Mouse (Mus musculus): ENCODE data around the gene Jmjd6. TPM values are rescaled to one million over a fixed set of nuclear protein-coding genes. Genes with fewer than 3 reads are reported as not detected.

Gene Jmjd6
- polyA plus RNA-seq, 1 experiment from 2014 or later: 74.7 TPM

DNA sequence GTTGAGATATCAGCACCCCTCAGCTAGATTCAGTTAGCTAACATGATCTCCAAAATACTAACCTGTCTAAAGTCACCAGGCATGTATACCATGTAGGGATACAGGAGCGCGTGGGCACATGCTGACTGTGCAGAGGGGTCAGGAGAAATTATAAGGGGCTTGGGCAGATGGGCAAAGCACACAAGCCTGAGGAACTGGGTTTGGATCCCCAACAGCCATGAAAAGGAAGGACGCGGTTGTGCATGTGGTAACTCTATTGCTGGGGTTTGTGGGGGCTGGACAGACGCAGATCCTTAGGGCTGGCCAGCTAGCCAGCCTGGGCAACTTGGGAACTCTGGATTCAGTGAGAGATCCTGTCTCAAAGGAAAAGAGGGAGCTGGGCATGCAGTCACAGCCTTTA is 25.7 kb downstream of the Jmjd6 start:
- no peaks in the 10 kb centered on the region for H3K36me3 ChIP-seq
- H3K9ac ChIP-seq: no peak overlapping the region
- 96% methylated on average over 5 of the region's 5 CpGs for WGBS
- no peak overlapping the region for H3K4me2 ChIP-seq
- H3K4me3 ChIP-seq: no peak overlapping the region
- H3K9me3 ChIP-seq: no peaks in the 10 kb centered on the region
- no peak for ATAC-seq (ENCODE audit: low FRiP score)
- H3K27ac ChIP-seq: no peak overlapping the region
- no peaks in the 10 kb centered on the region for H3K27me3 ChIP-seq
- H3K4me1 ChIP-seq (replicated peaks): peaks cover 86% of the 10 kb centered on the region

DNA sequence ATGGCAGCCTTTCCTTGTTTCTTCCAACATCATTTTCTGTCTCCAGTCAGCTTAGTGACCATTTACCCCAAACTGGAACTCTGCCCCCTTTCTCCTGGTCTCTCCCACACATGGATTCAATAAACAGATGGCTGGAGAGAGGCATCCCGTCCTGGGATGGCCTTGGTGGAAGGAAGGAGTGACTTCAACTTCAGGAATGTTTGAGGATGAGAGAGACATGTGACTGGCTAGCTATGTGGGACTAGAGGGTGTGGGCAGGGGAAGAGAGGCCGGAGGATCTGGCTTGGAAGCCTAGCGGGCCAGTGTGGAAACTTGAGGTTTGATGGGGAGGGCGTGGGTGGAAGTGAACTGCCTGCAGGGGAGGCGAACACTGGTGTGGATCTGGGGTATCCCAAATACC is 26.5 kb downstream of the Jmjd6 start:
- no peak overlapping the region for H3K4me3 ChIP-seq
- no peak for ATAC-seq (ENCODE audit: low FRiP score)
- peaks cover 85% of the 10 kb centered on the region for H3K4me1 ChIP-seq (replicated peaks)
- no peak overlapping the region for H3K9ac ChIP-seq
- H3K9me3 ChIP-seq: no peaks in the 10 kb centered on the region
- 88% methylated on average over 5 of the region's 5 CpGs for WGBS
- no peak overlapping the region; the same call in 1 of the 2 replicates for H3K27ac ChIP-seq
- H3K4me2 ChIP-seq: no peak overlapping the region
- H3K36me3 ChIP-seq: no peaks in the 10 kb centered on the region
- H3K27me3 ChIP-seq: no peaks in the 10 kb centered on the region

DNA sequence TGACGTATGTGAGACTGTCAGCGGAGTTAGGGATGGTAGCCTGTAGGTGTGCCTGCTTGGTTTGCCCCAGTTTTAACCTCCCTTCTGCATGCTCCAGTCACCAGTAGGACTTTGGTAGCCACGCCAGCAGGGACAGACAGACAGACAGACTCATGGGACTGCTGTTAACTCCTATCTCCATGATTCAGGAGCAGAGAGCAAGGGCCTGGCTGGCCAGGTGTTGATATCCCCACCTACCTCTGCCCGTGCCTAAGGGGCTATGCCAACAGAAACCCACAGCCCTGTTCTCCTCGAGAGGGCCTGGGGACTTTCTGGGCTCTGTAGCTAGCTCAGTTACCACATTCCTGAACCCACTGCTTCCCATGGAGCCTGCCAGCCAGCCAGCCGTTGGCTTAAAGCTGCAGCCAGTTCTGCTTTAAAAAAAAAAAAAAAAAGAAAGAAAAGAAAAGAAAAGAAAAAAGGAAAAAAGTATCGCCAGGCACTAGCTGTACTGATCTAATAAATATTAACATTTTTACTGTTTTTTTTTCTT is 28.3 kb downstream of the Jmjd6 start:
- peak overlapping the region; percentile 61 for H3K9ac ChIP-seq
- ATAC-seq (ENCODE audit: low FRiP score): no peak
- peak overlapping the region; percentile 100 for H3K27ac ChIP-seq
- no peaks in the 10 kb centered on the region for H3K27me3 ChIP-seq
- peak overlapping the region; percentile 32; the same call in 1 of the 2 replicates for H3K4me2 ChIP-seq
- H3K36me3 ChIP-seq: no peaks in the 10 kb centered on the region
- 18% methylated on average over 7 of the region's 7 CpGs for WGBS
- no peak overlapping the region for H3K4me3 ChIP-seq
- peaks cover 85% of the 10 kb centered on the region for H3K4me1 ChIP-seq (replicated peaks)
- no peaks in the 10 kb centered on the region for H3K9me3 ChIP-seq

DNA sequence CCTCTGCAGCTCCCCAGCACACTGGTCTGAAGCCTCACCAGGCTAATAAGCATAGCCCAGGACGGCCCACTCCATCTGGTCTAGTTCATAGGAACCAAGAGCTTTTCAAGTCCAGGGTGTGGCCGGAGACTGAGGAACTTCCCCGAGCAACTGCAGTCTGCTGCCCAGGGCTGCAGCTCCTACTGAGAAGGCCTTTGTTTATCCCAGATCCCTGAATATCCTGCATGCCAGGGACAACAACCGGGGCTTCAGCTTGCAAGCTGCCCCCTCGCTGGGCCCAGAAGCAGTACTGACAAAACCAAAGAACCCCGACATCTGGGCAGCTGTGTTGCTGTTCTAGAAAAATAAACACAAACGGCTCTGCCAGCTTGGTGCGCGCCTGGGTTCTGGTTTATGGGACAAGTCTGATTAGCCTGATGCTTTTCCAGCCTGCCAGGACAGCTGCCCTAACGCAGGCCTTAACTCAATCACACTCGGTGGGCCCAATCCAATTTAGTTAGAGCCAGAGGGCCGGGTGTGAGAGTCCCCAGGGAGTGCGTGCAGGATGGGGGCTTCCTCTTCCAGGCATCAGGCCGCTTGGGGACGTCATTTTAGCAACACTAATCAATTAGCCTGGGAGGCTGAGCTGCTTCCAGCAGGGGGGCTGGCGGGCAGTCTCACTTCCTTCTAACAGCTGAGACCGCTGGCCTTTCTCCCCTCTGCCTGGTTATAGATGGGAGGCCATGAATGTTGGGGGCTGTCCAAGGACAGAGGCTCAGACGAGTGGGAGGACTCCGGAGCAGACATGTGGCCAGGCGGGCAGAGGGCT is 29.0 kb downstream of the Jmjd6 start:
- ATAC-seq (ENCODE audit: low FRiP score): no peak
- H3K36me3 ChIP-seq: no peaks in the 10 kb centered on the region
- H3K4me1 ChIP-seq (replicated peaks): peaks cover 84% of the 10 kb centered on the region
- H3K4me2 ChIP-seq: peak overlapping the region; percentile 32
- H3K4me3 ChIP-seq: no peak overlapping the region
- H3K27me3 ChIP-seq: no peaks in the 10 kb centered on the region
- H3K9ac ChIP-seq: peak overlapping the region; percentile 61
- H3K27ac ChIP-seq: peak overlapping the region; percentile 100
- WGBS: 3% methylated on average over 20 of the region's 20 CpGs
- H3K9me3 ChIP-seq: no peaks in the 10 kb centered on the region

DNA sequence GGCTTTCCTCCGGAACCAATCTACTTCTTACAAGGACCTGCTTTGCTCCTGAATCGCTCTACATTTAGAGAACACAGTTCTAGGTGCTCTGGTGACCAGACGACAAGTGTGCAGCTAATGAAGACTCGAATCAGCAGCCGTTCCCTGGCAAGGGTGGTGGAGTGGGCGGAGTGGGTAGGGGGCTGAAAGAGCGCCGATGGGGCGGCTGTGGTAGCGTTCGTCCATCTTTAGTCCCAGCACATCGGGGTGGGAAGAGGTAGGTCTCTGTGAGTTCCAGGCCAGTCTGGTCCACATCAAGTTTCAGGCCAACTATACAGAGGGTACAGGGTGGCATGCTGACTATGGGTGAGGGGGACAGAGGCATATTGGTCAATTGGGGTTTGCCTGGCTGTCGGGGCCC is 29.6 kb downstream of the Jmjd6 start:
- H3K4me1 ChIP-seq (replicated peaks): peaks cover 83% of the 10 kb centered on the region
- ATAC-seq (ENCODE audit: low FRiP score): no peak
- H3K9me3 ChIP-seq: no peaks in the 10 kb centered on the region
- no peaks in the 10 kb centered on the region for H3K36me3 ChIP-seq
- H3K27me3 ChIP-seq: no peaks in the 10 kb centered on the region
- H3K9ac ChIP-seq: peak overlapping the region; percentile 61
- H3K4me3 ChIP-seq: no peak overlapping the region
- peak overlapping the region; percentile 32 for H3K4me2 ChIP-seq
- 57% methylated on average over 13 of the region's 13 CpGs for WGBS
- peak overlapping the region; percentile 100 for H3K27ac ChIP-seq

DNA sequence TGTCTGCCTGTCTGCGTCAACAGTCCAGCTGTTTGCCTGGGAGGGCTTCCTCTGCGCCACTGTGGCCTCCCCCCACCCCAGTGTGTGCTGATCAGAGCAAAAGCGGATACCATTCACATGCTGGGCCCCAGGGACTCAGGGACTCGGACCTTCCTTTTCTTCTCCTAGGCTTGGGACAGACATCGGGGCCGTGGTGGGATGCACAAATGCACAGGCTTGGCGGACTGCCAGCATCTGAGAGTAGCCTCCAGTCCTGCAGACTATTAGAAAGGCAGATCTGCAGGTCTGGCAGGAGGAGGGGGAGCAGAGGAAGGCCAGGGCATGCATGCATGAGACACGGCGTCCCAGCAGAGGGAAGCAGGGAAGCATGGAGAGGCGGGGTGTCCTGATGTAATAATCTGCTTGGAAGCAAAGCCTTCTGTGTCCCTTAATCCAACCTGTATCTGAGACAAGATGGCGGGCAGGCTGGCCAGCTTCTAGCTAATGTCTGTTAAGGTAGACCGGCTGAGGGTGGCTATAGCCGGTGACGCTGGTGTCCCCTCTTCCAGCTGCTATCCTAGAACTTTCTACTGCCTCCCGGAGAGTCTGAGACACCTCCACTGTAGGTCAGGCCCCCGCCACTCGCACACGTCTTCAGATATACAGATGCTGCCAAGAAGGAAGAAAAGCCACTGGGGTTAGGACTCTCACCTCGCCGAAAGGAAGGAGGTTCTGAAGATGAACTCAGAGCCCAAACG is 30.3 kb downstream of the Jmjd6 start:
- no peaks in the 10 kb centered on the region for H3K9me3 ChIP-seq
- H3K27me3 ChIP-seq: no peaks in the 10 kb centered on the region
- peak overlapping the region; percentile 61 for H3K9ac ChIP-seq
- peaks cover 85% of the 10 kb centered on the region for H3K4me1 ChIP-seq (replicated peaks)
- 0 out of 2 replicates have a peak, but pooled peaks have one; percentile 5 for ATAC-seq (ENCODE audit: low FRiP score)
- peak overlapping the region; percentile 100 for H3K27ac ChIP-seq
- 31% methylated on average over 21 of the region's 21 CpGs for WGBS
- H3K4me3 ChIP-seq: no peak overlapping the region
- peak overlapping the region; percentile 32; the same call in 1 of the 2 replicates for H3K4me2 ChIP-seq
- H3K36me3 ChIP-seq: no peaks in the 10 kb centered on the region

DNA sequence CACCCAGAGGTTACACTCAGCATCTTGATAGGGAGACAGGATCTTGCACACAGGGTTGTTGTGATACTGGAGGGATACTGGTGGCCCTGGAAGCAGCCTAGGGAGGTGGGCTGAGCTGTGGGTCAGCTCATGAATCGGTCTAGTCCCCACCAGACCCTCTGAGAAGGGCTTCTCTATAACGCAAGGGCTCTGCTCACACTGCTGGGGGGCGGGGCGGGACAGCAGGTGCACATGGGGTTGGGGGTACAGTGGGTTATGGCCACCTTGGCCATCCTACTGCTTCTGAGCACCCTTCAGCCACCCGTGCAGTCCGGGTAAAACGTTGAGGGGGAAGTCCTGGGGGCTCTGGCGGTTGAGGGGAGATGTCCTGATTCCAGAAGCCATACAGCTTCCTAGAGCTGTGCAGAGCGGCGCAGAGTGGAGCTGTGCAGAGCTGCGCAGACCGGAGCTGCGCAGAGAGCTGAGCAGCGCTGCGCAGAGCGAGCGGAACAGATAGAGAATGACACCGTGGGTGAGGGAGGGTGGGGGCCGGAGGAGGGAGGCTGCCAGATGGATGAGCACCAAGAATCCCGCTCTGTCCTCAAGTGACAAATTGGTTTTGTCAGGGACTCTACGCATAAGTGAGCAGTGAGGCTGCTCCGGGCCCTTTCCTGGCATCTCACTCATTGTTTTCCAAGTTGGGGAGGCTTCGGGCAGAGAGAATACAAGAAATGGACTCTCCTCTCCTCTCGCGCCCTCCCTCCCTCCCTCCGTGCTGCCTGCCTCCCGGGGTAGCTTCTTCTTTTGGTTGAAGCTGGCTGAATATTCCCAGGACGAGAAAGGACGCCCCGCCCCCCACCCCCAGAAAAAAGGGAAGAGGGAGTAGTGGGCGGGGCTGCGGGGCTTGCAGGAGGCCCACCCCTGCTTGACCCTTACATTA is 32.0 kb downstream of the Jmjd6 start:
- peak overlapping the region; percentile 27 for H3K4me3 ChIP-seq
- peak; percentile 93 for ATAC-seq (ENCODE audit: low FRiP score)
- H3K36me3 ChIP-seq: no peaks in the 10 kb centered on the region
- H3K4me1 ChIP-seq (replicated peaks): peaks cover 84% of the 10 kb centered on the region
- WGBS: 3% methylated on average over 32 of the region's 32 CpGs
- peak overlapping the region; percentile 75 for H3K9ac ChIP-seq
- peak overlapping the region; percentile 59 for H3K4me2 ChIP-seq
- H3K27ac ChIP-seq: peak overlapping the region; percentile 100
- no peaks in the 10 kb centered on the region for H3K9me3 ChIP-seq
- no peaks in the 10 kb centered on the region for H3K27me3 ChIP-seq

DNA sequence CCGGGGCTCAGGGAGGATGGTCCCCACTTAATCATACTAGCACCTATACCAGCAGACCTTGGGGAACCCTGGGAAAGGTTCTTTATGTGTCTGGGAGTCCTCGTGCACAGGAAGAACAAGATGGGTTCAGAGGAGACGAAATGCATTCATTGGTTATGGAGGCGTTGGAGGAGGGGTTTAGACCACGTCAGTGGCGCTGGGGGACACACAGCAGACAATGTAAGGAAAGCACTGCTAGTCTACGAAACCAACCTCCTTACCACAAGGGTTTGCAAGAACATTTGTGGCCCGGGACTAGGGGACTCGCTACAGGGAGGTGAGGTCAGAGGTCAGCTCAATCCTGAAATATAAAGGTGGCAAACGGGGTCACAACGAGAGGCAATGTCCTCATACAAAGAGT is 32.7 kb downstream of the Jmjd6 start:
- 28% methylated on average over 11 of the region's 11 CpGs for WGBS
- peak; percentile 21; the same call in 1 of the 2 replicates for ATAC-seq (ENCODE audit: low FRiP score)

DNA sequence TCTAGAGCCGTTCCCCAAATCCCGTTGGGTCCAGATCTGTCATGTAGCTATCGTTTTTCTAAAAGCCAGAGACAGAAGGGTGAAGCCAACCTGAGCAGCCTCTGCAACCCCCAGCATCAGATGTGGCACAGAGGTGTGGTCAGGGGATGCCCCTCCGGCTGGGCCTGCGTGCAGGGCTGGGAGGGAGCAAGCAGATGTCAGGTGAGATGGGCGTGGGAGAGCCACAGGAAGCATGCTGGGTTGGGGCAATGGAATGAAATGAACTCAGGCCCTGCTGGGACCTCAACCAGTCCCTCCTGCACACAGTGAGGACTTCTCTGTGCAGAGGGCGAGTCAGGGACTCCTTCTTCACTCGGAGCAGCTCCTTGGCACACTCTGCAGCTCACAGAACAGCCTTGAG is 33.7 kb downstream of the Jmjd6 start:
- Histone ChIP-seq H3K9ac (peak overlapping the region; percentile 60), H3K36me3 (no peaks in the 10 kb centered on the region), H3K27ac (peak overlapping the region; percentile 100), H3K4me2 (no peak overlapping the region), H3K27me3 (no peaks in the 10 kb centered on the region), H3K4me1 (replicated peaks) (peaks cover 70% of the 10 kb centered on the region), H3K4me3 (no peak overlapping the region), H3K9me3 (no peaks in the 10 kb centered on the region)
- WGBS: 77% methylated on average over 8 of the region's 8 CpGs
- no peak for ATAC-seq (ENCODE audit: low FRiP score)

More for the DNA sequence above, 32.7 kb downstream of the Jmjd6 start:
- Histone ChIP-seq H3K9me3 (no peaks in the 10 kb centered on the region), H3K9ac (peak overlapping the region; percentile 75), H3K27ac (peak overlapping the region; percentile 100), H3K4me3 (no peak overlapping the region), H3K36me3 (no peaks in the 10 kb centered on the region), H3K27me3 (no peaks in the 10 kb centered on the region), H3K4me2 (peak overlapping the region; percentile 59), H3K4me1 (replicated peaks) (peaks cover 80% of the 10 kb centered on the region)

DNA sequence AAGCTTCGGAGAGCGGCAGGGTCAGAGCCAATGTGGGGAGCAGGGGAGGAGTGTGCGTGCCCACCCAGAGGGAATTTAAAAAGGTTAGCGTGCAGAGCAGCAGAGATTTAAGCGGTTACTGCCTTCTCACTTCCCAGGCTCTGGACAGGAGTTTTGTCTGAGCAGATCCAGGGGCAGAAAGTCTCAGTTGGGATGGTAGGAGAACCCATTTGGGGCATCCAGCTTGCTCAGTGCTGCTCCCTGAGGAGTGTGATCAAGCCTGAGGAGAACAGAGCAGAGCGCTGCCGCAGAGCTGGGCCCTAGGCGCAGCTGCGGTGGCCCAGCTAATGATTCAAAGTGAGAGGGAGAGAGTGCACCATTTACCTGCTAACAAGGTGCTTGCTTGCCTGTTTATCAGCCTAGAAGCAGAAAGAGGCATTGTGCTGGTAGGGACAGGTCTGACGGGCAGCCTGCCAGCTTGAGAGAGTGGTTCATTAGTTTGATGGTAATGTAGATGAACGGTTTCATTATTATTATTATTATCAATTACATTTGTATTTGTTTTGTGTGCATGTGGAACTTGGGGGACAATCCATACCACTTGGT is 34.3 kb downstream of the Jmjd6 start:
- Histone ChIP-seq H3K4me3 (no peak overlapping the region), H3K4me1 (replicated peaks) (peaks cover 64% of the 10 kb centered on the region), H3K4me2 (no peak overlapping the region), H3K9ac (peak overlapping the region; percentile 60; the same call in 1 of the 2 replicates), H3K36me3 (no peaks in the 10 kb centered on the region; the same call in 1 of the 2 replicates), H3K9me3 (no peaks in the 10 kb centered on the region), H3K27me3 (no peaks in the 10 kb centered on the region), H3K27ac (peak overlapping the region; percentile 100)
- no peak for ATAC-seq (ENCODE audit: low FRiP score)
- WGBS: 75% methylated on average over 11 of the region's 11 CpGs

DNA sequence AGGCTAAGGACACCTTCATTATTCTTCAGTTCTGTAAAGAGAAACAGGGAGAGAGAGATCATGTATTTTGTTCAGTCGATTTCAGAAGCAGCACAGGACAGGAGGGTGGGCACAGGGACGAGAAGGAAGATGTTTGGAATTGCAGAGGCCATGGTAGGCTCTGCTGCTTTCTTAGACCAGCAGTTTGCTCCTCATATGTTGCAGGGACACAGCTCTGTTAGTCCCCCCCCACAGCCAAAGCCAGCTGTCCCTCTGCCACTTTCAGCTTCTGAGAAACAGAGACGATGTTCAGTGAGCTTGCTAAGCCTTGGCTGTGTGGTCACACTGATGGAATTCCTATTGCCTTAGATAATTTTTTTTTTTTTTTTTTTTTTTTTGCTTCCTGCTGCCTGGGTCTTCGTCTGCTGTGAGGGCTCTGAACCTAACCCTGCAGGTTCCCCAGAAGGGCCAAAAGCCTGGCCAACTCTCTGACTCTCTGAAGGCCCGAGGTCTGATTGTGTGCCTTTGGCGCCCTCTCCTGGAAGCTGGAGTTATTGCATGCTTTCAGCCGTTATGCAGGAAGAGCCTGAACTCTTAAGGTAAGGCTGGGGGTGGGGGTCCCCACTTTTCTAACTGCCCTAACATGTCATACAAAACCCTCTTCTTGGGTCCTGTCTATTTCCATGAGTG is 35.2 kb downstream of the Jmjd6 start:
- 28% methylated on average over 7 of the region's 7 CpGs for WGBS
- H3K4me3 ChIP-seq: no peak overlapping the region
- peaks cover 56% of the 10 kb centered on the region for H3K4me1 ChIP-seq (replicated peaks)
- H3K4me2 ChIP-seq: no peak overlapping the region
- ATAC-seq (ENCODE audit: low FRiP score): no peak
- no peaks in the 10 kb centered on the region for H3K9me3 ChIP-seq
- no peaks in the 10 kb centered on the region; the same call in 1 of the 2 replicates for H3K36me3 ChIP-seq
- no peaks in the 10 kb centered on the region for H3K27me3 ChIP-seq
- peak overlapping the region; percentile 49; the same call in 1 of the 2 replicates for H3K9ac ChIP-seq
- peak overlapping the region; percentile 69 for H3K27ac ChIP-seq
